Mouse (Mus musculus) liver, embryonic 14.5 days (tissue): ENCODE measurements around the gene Meis3. TPM values are rescaled to one million over a fixed set of nuclear protein-coding genes. Genes with fewer than 3 reads are reported as not detected.

ENCODE experiments used
- ATAC-seq: fragments of 200-750 bp; cut with Nextera tagmentation; 2 replicates; pipeline ENCODE4 v1.8.0; 2017; ENCODE audit warnings: moderate number of reproducible peaks, mild to moderate bottlenecking, moderate library complexity; ENCODE audit not compliant: insufficient read depth
- DNase-seq, 3 experiments: peaks; one replicate each; pipeline ENCODE4 v3.0.0-alpha.2; 2012 to 2013; ENCODE audit warnings: low read depth in 3 of 3, low spot score in 3 of 3
- H3K27ac ChIP-seq: fragments of 300-500 bp; sonication (generic); 2 replicates; pipeline ENCODE4 v1.5.1; 2014; ENCODE audit warnings: moderate library complexity, mild to moderate bottlenecking, control low read depth, inconsistent platforms
- H3K27me3 ChIP-seq: fragments of 300-500 bp; sonication (generic); 2 replicates; pipeline ENCODE4 v1.6.1; 2014; ENCODE audit warnings: mild to moderate bottlenecking, low read length, moderate library complexity; ENCODE audit not compliant: control insufficient read depth, insufficient read depth
- H3K36me3 ChIP-seq: fragments of 300-500 bp; sonication (generic); replicated peaks from 2 replicates; pipeline ENCODE4 v1.6.1; 2014; ENCODE audit warnings: low read depth; ENCODE audit not compliant: control insufficient read depth, insufficient read depth
- H3K4me1 ChIP-seq, 2 experiments: fragments of 200-500 bp in 1 of 2; fragments of 300-500 bp in 1 of 2; sonication (generic) in 1 of 2; replicated peaks; 2 replicates each; pipeline ENCODE4 v1.6.1; 2012 to 2014; ENCODE audit warnings: antibody characterized with exemption in 1 of 2, inconsistent platforms in 1 of 2, low read length in 1 of 2; ENCODE audit not compliant: control insufficient read depth in 2 of 2, insufficient read depth in 2 of 2
- H3K4me2 ChIP-seq: fragments of 300-500 bp; sonication (generic); 2 replicates; pipeline ENCODE4 v1.6.1; 2014; ENCODE audit warnings: low read depth, mild to moderate bottlenecking, control low read depth, moderate library complexity
- H3K4me3 ChIP-seq, 2 experiments: fragments of 200-500 bp in 1 of 2; fragments of 300-500 bp in 1 of 2; sonication (generic) in 1 of 2; 2 replicates each; pipeline ENCODE4 v1.5.1; 2012 to 2014; ENCODE audit warnings: low read depth in 2 of 2, low read length in 2 of 2, mild to moderate bottlenecking in 2 of 2, control low read depth in 1 of 2, inconsistent platforms in 1 of 2, moderate library complexity in 1 of 2; ENCODE audit not compliant: insufficient read depth in 1 of 2
- H3K9ac ChIP-seq: fragments of 300-500 bp; sonication (generic); replicated peaks from 2 replicates; pipeline ENCODE4 v1.6.1; 2014; ENCODE audit warnings: mild to moderate bottlenecking, control low read depth, moderate library complexity
- H3K9me3 ChIP-seq: fragments of 300-500 bp; sonication (generic); 2 replicates; pipeline ENCODE4 v1.6.1; 2016; ENCODE audit warnings: low read length, mixed read lengths; ENCODE audit not compliant: control insufficient read depth
- CTCF ChIP-seq: IDR thresholded peaks from 2 replicates; pipeline ENCODE4 v1.5.1; 2016; ENCODE audit warnings: antibody characterized with exemption, low read depth, control low read depth
- EP300 ChIP-seq: IDR thresholded peaks from 2 replicates; pipeline ENCODE4 v1.6.1; 2016; ENCODE audit warnings: antibody characterized with exemption, low read depth
- WGBS: fragments of 180-500 bp; shearing (Covaris S2); extraction: QIAGEN DNeasy Blood & Tissue Kit; methylation state at CpG from one replicate; pipeline ENCODE4 v1.1.7; 2014; ENCODE audit not compliant: insufficient replicate concordance; 5-methylcytosine and 5-hydroxymethylcytosine counted together
- polyA plus RNA-seq, 2 experiments: library from polyadenylated mRNA; depleted of rRNA in 1 of 2; stranded (reverse) in 1 of 2; unstranded in 1 of 2; fragments of >200 nt; fragmentation: Nextera tagmentation in 1 of 2; extraction: Ambion mirVana in 1 of 2; gene quantifications; 2 replicates each; pipeline versions ENCODE4 v1.2.1 to v1.2.3; 2012 to 2014

The Meis3 gene
- polyA plus RNA-seq, 2 experiments = 0.70 to 1.2 TPM

- no peak overlapping the region for H3K4me2 ChIP-seq
- DNase-seq (no peak), ATAC-seq (no peak)
- H3K27me3 ChIP-seq = peaks cover 18% of the 10 kb centered on the region
- no peak overlapping the region for H3K27ac ChIP-seq
- H3K4me3 ChIP-seq = no peak overlapping the region
- TF ChIP-seq EP300 (no peak), CTCF (no peak)
- WGBS = 36% methylated on average over 1 of the region's 1 CpGs
- no peaks in the 10 kb centered on the region for H3K4me1 ChIP-seq
- H3K9me3 ChIP-seq = no peaks in the 10 kb centered on the region
- no peaks in the 10 kb centered on the region for H3K36me3 ChIP-seq
- H3K9ac ChIP-seq = no peak overlapping the region
Observed at GRCm38 (mm10) chr7:16172586-16173140, 2.2 kb upstream of the Meis3 start.

DNA sequence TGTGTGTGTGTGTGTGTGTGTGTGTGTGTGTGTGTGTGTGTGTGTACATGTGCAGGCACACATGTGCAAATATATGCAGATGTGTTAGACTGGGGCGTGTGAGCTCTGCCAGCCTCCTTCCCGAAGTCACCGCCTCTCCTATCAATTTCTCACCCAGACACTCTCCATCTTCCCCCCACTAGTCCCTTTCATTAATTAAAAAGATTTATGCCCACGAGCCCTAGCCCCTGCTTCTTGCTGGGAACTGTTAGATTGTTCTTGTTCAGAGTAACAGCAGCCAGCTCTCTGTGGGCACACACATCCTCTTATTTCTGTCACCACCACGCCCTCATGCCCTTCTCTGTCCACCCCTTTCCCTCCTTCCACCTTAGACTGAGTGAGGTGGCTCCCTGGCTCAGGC is 1.7 kb upstream of the Meis3 start:
- 40% methylated on average over 5 of the region's 5 CpGs for WGBS
- ATAC-seq = no peak
- peaks cover 18% of the 10 kb centered on the region for H3K27me3 ChIP-seq

DNA sequence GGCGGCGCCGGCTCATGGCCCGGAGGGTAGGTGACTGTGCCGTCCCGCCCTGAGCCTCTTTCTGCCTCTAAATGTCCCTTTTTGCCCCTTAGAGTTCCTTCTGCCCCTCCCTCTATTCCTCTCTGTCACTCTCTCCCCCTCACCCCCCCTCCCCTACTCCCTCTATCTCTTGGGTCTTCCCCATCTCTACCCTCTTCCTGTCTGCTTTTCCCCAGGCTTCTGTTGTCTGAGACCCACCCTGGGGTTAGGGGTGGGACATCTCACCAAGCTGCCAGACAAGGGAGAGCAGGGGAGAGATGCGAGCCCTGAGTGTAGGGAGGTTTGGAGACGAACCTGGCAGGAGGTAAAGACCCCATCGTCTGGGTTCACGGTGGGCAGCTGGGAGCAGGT is 647 bp downstream of the Meis3 start:
- WGBS = 1% methylated on average over 8 of the region's 10 CpGs
- no peak overlapping the region for H3K9ac ChIP-seq
- no peak for ATAC-seq

More for the DNA sequence above, 1.7 kb upstream of the Meis3 start:
- H3K9ac ChIP-seq = no peak overlapping the region
- H3K9me3 ChIP-seq = no peaks in the 10 kb centered on the region
- no peak overlapping the region for H3K27ac ChIP-seq
- no peaks in the 10 kb centered on the region for H3K4me1 ChIP-seq
- H3K36me3 ChIP-seq = no peaks in the 10 kb centered on the region
- no peak for TF ChIP-seq EP300
- no peak for TF ChIP-seq CTCF
- no peak for DNase-seq
- no peak overlapping the region for H3K4me3 ChIP-seq
- no peak overlapping the region for H3K4me2 ChIP-seq

DNA sequence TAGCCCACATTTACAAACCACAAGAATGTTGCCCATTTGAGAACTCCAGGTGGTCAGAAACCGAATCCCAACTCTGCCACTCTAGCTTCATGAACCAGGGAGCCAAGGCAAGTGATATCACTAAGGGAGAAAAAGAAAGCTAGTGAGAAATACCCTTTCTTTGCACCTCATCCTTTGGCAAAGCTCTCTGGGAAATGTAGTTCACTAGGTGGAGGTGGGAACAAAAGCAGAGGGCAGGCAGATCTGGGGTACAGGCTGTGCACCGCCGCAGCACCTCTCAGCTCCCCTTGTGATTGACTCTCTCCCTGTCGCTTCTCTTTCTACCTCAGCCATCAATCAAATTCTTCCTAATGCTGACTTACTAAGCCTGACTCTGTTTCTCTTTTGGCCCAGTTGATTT is 3.2 kb downstream of the Meis3 start:
- Histone ChIP-seq H3K4me1 (no peaks in the 10 kb centered on the region), H3K4me2 (no peak overlapping the region), H3K9me3 (no peaks in the 10 kb centered on the region), H3K27ac (no peak overlapping the region), H3K27me3 (peaks cover 18% of the 10 kb centered on the region), H3K36me3 (no peaks in the 10 kb centered on the region), H3K9ac (no peak overlapping the region), H3K4me3 (no peak overlapping the region)
- no peak for TF ChIP-seq EP300
- TF ChIP-seq CTCF = no peak
- ATAC-seq (no peak), DNase-seq (no peak)
- WGBS = 57% methylated on average over 4 of the region's 4 CpGs

More for the DNA sequence above, 647 bp downstream of the Meis3 start:
- no peak for DNase-seq
- Histone ChIP-seq H3K36me3 (no peaks in the 10 kb centered on the region), H3K9me3 (no peaks in the 10 kb centered on the region), H3K4me1 (no peaks in the 10 kb centered on the region), H3K27ac (no peak overlapping the region), H3K4me3 (peak overlapping the region; percentile 36 to 39; a peak in 3 of 4 replicates), H3K27me3 (peaks cover 18% of the 10 kb centered on the region), H3K4me2 (peak overlapping the region; percentile 52)
- no peak for TF ChIP-seq EP300
- TF ChIP-seq CTCF = no peak

DNA sequence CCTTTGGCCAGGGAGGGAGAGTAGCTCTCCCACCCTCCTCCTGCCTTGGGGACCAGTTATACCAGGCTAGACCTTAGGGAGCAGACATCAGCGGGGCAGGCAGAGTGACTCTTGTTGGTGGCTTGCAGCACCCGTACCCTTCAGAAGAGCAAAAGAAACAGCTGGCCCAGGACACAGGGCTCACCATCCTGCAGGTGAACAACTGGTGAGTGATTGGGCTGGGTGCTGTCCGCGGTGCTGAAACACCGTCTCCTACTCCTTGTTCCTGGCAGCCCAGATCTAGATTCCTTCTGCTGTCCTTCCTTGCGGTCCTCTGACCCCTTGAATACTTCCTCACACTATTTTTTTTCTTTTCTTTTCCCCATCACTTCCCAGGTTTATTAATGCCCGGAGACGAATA is 8.8 kb downstream of the Meis3 start:
- no peak for ATAC-seq
- no peaks in the 10 kb centered on the region for H3K36me3 ChIP-seq
- H3K4me2 ChIP-seq = no peak overlapping the region
- no peak overlapping the region for H3K9ac ChIP-seq
- no peak overlapping the region for H3K27ac ChIP-seq
- WGBS = 13% methylated on average over 8 of the region's 8 CpGs
- no peaks in the 10 kb centered on the region for H3K9me3 ChIP-seq
- no peak overlapping the region for H3K4me3 ChIP-seq
- peak; percentile 23 to 31 (median 28) for DNase-seq
- no peaks in the 10 kb centered on the region for H3K27me3 ChIP-seq
- 0 out of 4 replicates have a peak, but pooled peaks cover 0 to 2% of the 10 kb centered on the region in 2 experiments for H3K4me1 ChIP-seq
- TF ChIP-seq CTCF (no peak), EP300 (no peak)
